Mouse (Mus musculus) heart, adult 2 months (tissue): ENCODE results near the gene Btbd17. TPM values are rescaled to one million over a fixed set of nuclear protein-coding genes. Genes with fewer than 3 reads are reported as not detected.

ENCODE experiments used
- DNase-seq, 2 experiments: peaks; one replicate each; pipeline ENCODE4 v3.0.0; 2021
- H3K27ac ChIP-seq: fragments of 200-600 bp; 2 replicates; pipeline ENCODE4 v1.8.1; 2022
- H3K27me3 ChIP-seq: fragments of 200-500 bp; 2 replicates; pipeline ENCODE4 v1.6.1; 2012; ENCODE audit warnings: mild to moderate bottlenecking, low read length, inconsistent platforms, mixed read lengths; ENCODE audit not compliant: control insufficient read depth, insufficient read depth
- H3K36me3 ChIP-seq: fragments of 200-500 bp; 2 replicates; pipeline ENCODE4 v1.6.1; 2012; ENCODE audit warnings: low read length, inconsistent platforms; ENCODE audit not compliant: control insufficient read depth, insufficient read depth
- H3K4me1 ChIP-seq: fragments of 200-500 bp; 2 replicates; pipeline ENCODE4 v1.6.1; 2011; ENCODE audit warnings: low read length; ENCODE audit not compliant: control insufficient read depth, insufficient read depth
- H3K4me3 ChIP-seq: fragments of 200-600 bp; 2 replicates; pipeline ENCODE4 v1.8.1; 2022
- H3K79me2 ChIP-seq: fragments of 200-500 bp; replicated peaks from 2 replicates; pipeline ENCODE4 v1.6.1; 2012; ENCODE audit warnings: mild to moderate bottlenecking, inconsistent platforms, low read length, moderate library complexity, mixed read lengths; ENCODE audit not compliant: control insufficient read depth, insufficient read depth
- H3K9ac ChIP-seq: fragments of 200-500 bp; 2 replicates; pipeline ENCODE4 v1.6.1; 2012; ENCODE audit warnings: low read depth, mild to moderate bottlenecking, control low read depth, inconsistent platforms, low read length, mixed read lengths
- CTCF ChIP-seq: fragments of 200-600 bp; IDR thresholded peaks from 2 replicates; pipeline ENCODE4 v1.8.1; 2022; ENCODE audit warnings: antibody characterized with exemption, mild to moderate bottlenecking, moderate library complexity
- EP300 ChIP-seq: fragments of 200-500 bp; IDR thresholded peaks from 2 replicates; pipeline ENCODE4 v1.6.1; 2011; ENCODE audit warnings: low read depth, low read length, control low read depth; ENCODE audit not compliant: insufficient read depth
- POLR2A ChIP-seq: fragments of 200-500 bp; IDR thresholded peaks from 2 replicates; pipeline ENCODE4 v1.6.1; 2011; ENCODE audit warnings: mild to moderate bottlenecking, low read depth, low read length, control low read depth; ENCODE audit not compliant: insufficient read depth
- WGBS: fragments of 180-500 bp; shearing (Covaris S2); methylation state at CpG from one replicate; pipeline ENCODE4 v1.1.7; 2018; 5-methylcytosine and 5-hydroxymethylcytosine counted together
- intact Hi-C: fragments of 180-260 bp; cut with DNase I; formaldehyde crosslinking; loops from one replicate; pipeline ENCODE4 v1.15.1; 2025
- polyA plus RNA-seq: library from polyadenylated mRNA; depleted of rRNA; stranded (reverse); fragments of >200 nt; gene quantifications from 2 replicates; pipeline ENCODE4 v1.2.3, GENCODE M21; 2012
- total RNA-seq, 2 experiments: library from RNA; stranded (reverse); gene quantifications; 2 replicates each; pipeline ENCODE4 v1.2.3; 2021

Btbd17 gene
- total and polyA plus RNA-seq, 3 experiments: 0.06 TPM; not detected in 2

- Histone ChIP-seq H3K4me3 (no peak overlapping the region), H3K9ac (no peak overlapping the region), H3K4me1 (0 out of 2 replicates have a peak, but pooled peaks cover 1% of the 10 kb centered on the region), H3K27ac (no peak overlapping the region), H3K27me3 (peaks cover 18% of the 10 kb centered on the region), H3K36me3 (no peaks in the 10 kb centered on the region), H3K79me2 (no peaks in the 10 kb centered on the region)
- intact Hi-C loops: loop anchor here (1.0 to 5.0 kb wide), 2 partner anchors 44 to 112 kb away; partner anchors contain the start of gene Ttyh2
- peak; percentile 81 to 89 for DNase-seq
- TF ChIP-seq POLR2A (no peak), EP300 (no peak), CTCF (no peak; the same call in 1 of the 2 replicates)
- 11% methylated on average over 30 of the region's 30 CpGs for WGBS
Observed at GRCm38 (mm10) chr11:114789061-114789714, 6.6 kb downstream of the Btbd17 start.

GRCm38 (mm10) chr11:114787611-114788010, 8.1 kb downstream of the Btbd17 start:
- Histone ChIP-seq H3K27me3 (peaks cover 18% of the 10 kb centered on the region), H3K27ac (no peak overlapping the region), H3K36me3 (no peaks in the 10 kb centered on the region), H3K9ac (no peak overlapping the region), H3K4me1 (0 out of 2 replicates have a peak, but pooled peaks cover 1% of the 10 kb centered on the region), H3K4me3 (no peak overlapping the region), H3K79me2 (no peaks in the 10 kb centered on the region)
- 88% methylated on average over 3 of the region's 3 CpGs for WGBS
- no peak for DNase-seq
- intact Hi-C loops: loop anchor here (5.0 kb wide), 1 partner anchor 110 kb away; the partner anchor contains the start of gene Ttyh2
- TF ChIP-seq CTCF: no peak
- TF ChIP-seq EP300: no peak
- TF ChIP-seq POLR2A: no peak

GRCm38 (mm10) chr11:114786326-114786725, 9.4 kb downstream of the Btbd17 start:
- no peaks in the 10 kb centered on the region for H3K79me2 ChIP-seq
- H3K4me1 ChIP-seq: 0 out of 2 replicates have a peak, but pooled peaks cover 1% of the 10 kb centered on the region
- no peak overlapping the region for H3K9ac ChIP-seq
- intact Hi-C loops: loop anchor here (5.0 kb wide), 1 partner anchor 109 kb away; the partner anchor contains the start of gene Ttyh2
- H3K36me3 ChIP-seq: no peaks in the 10 kb centered on the region
- no peak overlapping the region for H3K4me3 ChIP-seq
- no peak for DNase-seq
- 4% methylated on average over 43 of the region's 43 CpGs for WGBS
- TF ChIP-seq EP300 (no peak), CTCF (no peak), POLR2A (no peak)
- H3K27ac ChIP-seq: no peak overlapping the region
- peaks cover 10% of the 10 kb centered on the region for H3K27me3 ChIP-seq

GRCm38 (mm10) chr11:114785892-114786291, 9.9 kb downstream of the Btbd17 start:
- Histone ChIP-seq H3K9ac (no peak overlapping the region), H3K27ac (no peak overlapping the region), H3K79me2 (no peaks in the 10 kb centered on the region), H3K36me3 (no peaks in the 10 kb centered on the region), H3K4me3 (no peak overlapping the region), H3K4me1 (0 out of 2 replicates have a peak, but pooled peaks cover 1% of the 10 kb centered on the region), H3K27me3 (peaks cover 8% of the 10 kb centered on the region)
- DNase-seq: no peak
- WGBS: 63% methylated on average over 10 of the region's 10 CpGs
- intact Hi-C loops: loop anchor here (5.0 kb wide), 1 partner anchor 109 kb away; the partner anchor contains the start of gene Ttyh2
- TF ChIP-seq CTCF (no peak), EP300 (no peak), POLR2A (no peak)

- Histone ChIP-seq H3K79me2 (no peaks in the 10 kb centered on the region), H3K27me3 (no peaks in the 10 kb centered on the region), H3K27ac (no peak overlapping the region), H3K4me3 (no peak overlapping the region), H3K36me3 (no peaks in the 10 kb centered on the region), H3K4me1 (no peaks in the 10 kb centered on the region), H3K9ac (no peak overlapping the region)
- intact Hi-C loops: no loop called here
- TF ChIP-seq CTCF: no peak
- TF ChIP-seq POLR2A: no peak
- TF ChIP-seq EP300: no peak
- WGBS: 22% methylated on average over 9 of the region's 9 CpGs
- peak; percentile 49 to 55 for DNase-seq
Observed at GRCm38 (mm10) chr11:114780076-114780475, 15.7 kb downstream of the Btbd17 start.

GRCm38 (mm10) chr11:114771896-114772295, 23.8 kb downstream of the Btbd17 start:
- Histone ChIP-seq H3K4me1 (no peaks in the 10 kb centered on the region), H3K4me3 (no peak overlapping the region), H3K36me3 (no peaks in the 10 kb centered on the region), H3K27ac (no peak overlapping the region), H3K27me3 (no peaks in the 10 kb centered on the region), H3K9ac (no peak overlapping the region), H3K79me2 (no peaks in the 10 kb centered on the region)
- DNase-seq: no peak
- intact Hi-C loops: no loop called here
- TF ChIP-seq CTCF: no peak
- no peak for TF ChIP-seq EP300
- TF ChIP-seq POLR2A: no peak
- WGBS: 83% methylated on average over 2 of the region's 2 CpGs
